Mouse (Mus musculus) spleen, postnatal 10 days (tissue): Measurements from ENCODE around the gene Myzap.
"Not testable (repeated sequence)": the region's sequence is repeated elsewhere in the genome, so short reads cannot be mapped to it uniquely, and the experiment has no call there.

Source experiments
- DNase-seq, 2 experiments: peaks; one replicate each; pipeline ENCODE4 v3.0.0; 2021 to 2022; ENCODE audit warnings: low spot score in 2 of 2

Gene Myzap

GRCm38 (mm10) chr9:71591938-71592548 lies at the start of gene Myzap:
Gene Myzap, minus strand, starts transcription at chr9:71592360.
- peak; percentile 65 to 89 for DNase-seq

DNA sequence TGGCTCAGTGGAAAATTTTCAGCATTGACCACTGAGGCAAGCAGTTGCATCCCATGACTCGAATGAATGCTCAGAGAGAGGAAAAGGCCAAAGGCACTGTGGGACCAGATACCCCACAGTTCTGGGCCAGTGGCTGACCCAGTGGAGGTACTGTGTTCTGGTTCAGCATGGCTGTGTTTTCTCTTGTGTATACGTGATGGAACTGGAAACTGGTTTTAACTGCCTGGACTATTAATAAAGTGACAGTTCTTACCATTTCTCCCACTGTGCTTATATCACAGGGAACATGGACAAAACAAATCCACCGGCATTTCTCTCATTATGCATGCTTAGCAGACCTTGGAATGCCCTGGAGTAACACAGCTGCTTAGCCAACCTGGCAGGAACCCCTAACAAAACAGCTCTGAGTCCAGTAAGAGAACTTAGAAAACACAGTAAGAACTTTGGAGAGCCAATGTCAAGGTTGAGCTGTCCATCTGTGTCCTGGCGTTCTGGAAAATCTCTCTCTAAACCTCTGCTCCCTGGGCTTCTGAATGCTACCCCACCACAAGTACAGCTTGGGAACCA lies 48.3 kb upstream of the Myzap start:
- DNase-seq: no peak

DNA sequence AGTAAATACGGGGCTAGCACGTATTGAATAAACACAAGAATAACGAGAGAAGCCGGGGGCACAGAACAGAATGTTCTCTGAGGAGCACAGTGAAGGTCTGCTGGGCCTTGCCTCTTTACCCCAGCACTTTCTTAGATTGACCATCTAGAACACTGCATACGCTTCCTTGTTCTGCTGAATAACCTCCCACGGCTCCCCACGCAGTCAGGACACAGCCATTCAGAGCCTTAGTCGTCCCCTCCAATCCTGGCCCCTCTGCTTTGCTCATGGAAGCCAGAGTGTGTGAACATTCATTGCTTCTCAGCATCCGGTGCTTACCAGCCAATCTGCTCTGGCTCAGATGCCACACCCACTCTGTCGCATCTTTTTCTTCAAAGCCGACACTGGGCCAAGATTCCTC lies 46.0 kb upstream of the Myzap start:
- DNase-seq: no peak

DNA sequence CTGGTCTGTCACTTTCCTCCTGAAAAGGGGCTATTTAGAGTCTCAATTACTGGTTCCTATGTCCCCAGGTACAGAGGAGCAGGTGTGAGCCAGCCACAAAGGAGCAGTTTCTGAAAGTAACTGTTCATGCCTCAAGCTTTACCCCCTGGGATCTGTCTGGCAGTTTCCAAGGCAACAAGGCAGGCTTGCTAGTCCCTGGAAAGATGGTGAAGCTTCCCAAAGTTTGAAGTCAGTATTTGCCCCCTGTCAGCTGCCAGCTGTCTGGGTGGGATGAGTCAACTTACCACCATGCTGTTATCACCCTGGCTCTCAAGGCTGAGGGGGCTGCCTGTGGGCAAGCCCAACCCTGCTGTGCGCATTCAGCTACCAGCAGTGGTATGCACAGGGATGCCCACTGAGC lies 44.7 kb upstream of the Myzap start:
- no peak for DNase-seq

GRCm38 (mm10) chr9:71635627-71636026 lies 43.5 kb upstream of the Myzap start:
- no peak for DNase-seq

GRCm38 (mm10) chr9:71634916-71635315 lies 42.8 kb upstream of the Myzap start:
- no peak for DNase-seq

DNA sequence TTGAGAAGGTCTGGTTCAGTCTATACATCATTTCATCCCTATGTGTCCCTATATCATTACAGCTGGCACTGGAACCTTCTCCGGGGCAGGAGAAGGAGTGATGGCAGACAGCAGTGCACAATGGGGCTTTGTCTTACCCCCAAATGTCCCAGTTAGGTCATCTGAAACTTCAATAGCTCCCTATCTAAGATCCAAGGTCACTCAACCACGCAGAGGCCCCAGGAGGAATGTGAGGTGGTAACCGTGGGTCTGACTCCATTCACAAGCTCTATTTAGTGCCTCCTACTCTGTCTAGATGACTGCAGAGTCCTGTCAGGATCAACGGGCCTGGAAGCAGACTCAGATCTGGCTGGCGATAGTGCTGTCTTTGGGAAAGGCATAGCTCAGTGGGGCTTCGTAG lies 36.8 kb upstream of the Myzap start:
- DNase-seq: no peak

GRCm38 (mm10) chr9:71628286-71628685 lies 36.1 kb upstream of the Myzap start:
- no peak for DNase-seq

GRCm38 (mm10) chr9:71625961-71626360 lies 33.8 kb upstream of the Myzap start:
- DNase-seq: no peak

GRCm38 (mm10) chr9:71624793-71625495 lies 32.8 kb upstream of the Myzap start:
- peak; percentile 31 to 80 for DNase-seq

DNA sequence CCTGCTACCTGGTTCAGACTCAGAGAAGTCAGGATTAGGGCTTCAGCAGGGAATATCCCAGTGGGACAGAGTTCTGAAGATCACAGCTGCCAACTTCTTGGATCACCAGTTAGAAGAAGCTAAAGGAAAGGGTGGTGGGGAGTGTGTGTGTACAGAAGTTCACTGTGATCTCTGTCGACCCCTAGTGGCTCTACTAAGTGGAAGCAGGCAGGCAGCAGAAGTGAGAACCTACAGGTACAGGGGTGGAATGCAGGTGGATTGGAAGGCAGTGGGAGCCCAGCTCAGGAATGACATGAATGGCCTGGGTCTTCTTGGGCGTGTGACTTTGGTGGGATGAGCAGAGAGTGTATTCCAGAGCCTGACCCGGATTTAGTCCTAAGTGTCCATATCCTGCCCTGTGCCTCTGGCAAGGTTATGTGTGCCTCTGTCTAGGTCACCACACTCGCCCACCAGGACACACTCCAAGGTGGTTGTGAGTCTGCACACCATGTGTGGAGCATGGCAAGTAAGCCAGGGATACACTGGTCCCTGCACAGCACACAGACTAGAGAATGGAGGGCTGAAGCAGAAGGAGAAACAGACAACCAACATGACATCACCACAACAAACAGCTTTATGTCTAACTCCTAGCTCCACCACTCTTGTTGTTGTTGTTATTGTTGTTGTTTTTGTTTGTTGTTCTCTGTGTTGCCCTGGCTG lies 31.9 kb upstream of the Myzap start:
- DNase-seq: peak in 1 of 2 experiments; percentile 25

DNA sequence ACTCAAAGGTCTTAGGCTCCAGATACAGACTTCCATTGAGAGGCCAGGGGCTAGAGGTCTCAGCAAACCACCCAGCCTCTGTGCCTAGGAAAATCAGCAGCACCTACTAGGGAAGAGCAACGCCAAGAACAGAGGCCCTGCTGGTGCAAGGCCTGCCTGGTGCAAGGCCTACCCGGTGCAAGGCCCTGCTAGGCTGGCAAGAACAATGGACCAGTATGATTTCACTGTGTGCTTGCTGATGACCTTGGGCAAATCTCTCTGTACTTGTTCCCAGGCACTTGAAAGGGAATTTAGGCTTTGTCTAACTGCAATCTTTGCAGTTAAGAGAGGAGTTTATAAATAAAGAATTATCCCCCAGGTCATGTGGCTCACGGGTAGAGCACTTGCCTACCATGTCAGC lies 30.4 kb upstream of the Myzap start:
- DNase-seq: no peak

DNA sequence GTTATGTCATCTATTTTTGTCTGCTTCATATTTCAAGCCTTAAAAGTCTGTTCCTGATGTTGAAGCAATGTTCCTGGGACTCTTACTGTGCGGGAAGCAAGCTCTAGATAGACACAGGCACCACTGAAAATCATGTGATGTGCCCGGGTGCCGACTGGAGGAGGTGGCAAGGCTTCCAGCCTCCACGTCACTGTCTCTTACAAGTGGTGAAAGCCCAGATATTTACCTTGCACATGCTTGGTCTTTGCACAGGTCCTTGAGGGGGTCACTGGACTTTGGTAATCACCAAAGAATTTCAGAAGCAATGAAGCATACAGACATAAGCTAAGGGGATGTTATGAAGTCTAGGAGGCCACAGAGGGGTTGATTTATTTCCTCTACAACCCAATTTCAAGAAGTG lies 29.8 kb upstream of the Myzap start:
- no peak for DNase-seq

DNA sequence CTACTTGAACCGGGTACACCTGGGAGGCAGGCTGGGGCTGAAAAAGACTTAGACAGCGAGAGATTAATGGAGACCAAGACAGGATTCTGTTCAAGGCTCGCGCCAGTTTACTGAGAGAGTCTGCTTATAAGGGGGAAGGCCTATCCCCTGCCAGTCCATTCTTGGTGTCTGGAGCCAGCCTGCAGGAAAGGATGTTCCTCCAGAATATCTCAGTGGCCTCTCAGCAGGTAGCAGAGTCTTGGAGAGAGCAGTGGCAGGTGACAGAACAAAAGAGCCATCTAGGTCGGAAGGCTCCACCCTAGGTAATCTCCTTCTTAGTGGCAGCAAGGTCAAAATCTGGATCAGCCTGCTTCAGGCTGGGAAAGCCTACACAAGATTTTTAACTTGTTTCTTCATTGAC lies 28.0 kb upstream of the Myzap start:
- not testable (repeated sequence) for DNase-seq

- DNase-seq: peak in 1 of 2 experiments; percentile 70
These were observed 25.2 kb upstream of the Myzap start for GRCm38 (mm10) chr9:71617363-71617762.

- DNase-seq: peak; percentile 50 to 84
These were observed 24.0 kb upstream of the Myzap start for GRCm38 (mm10) chr9:71616185-71616584.

- DNase-seq: peak; percentile 37 to 75
These were observed 22.5 kb upstream of the Myzap start for GRCm38 (mm10) chr9:71614643-71615042.

- DNase-seq: no peak
These were observed 20.8 kb upstream of the Myzap start for GRCm38 (mm10) chr9:71612981-71613380.

DNA sequence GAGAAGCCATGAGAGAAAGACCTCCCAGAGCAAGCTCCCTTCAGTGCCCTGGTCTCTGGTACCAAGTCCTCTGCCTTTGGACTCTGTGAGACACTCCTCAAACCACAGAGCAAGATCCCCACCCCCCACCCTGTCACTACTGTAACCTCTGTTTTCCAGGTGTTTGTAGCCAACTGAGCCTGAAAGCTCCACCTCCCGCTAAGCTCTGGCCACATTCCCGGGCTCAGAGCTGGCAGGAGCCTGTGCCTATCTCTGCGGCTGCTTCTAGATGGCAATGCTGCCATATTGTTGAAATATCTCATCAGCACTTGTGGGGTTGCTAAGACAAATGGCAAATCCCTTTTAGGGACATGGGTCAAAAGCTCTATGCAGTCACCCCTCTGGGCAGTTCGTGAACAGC lies 19.7 kb upstream of the Myzap start:
- DNase-seq: no peak

DNA sequence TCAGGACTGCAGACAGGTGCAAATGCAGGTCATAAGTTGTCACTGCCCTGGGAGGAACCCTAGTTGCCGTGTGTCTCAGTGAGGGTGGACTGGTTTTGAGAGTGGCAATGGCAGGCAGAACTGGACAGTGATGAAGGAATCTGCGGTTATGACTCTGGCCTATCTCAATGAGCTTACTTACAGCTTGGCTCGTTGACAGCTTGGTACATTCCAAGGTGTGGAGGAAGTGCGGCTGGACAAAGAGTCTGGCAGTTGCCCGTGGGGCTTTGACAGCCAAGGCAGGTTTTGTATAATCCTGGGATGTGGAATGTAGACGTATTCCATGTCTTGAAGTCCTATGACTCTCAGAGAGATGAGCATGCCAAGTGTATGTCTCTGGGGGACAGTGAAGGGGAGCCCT lies 16.9 kb upstream of the Myzap start:
- DNase-seq: no peak

- DNase-seq: no peak
These were observed 14.3 kb upstream of the Myzap start for GRCm38 (mm10) chr9:71606296-71607057.
